Mouse (Mus musculus) lung, adult 2 months (tissue): ENCODE measurements around the gene Ibtk. TPM values are rescaled to one million over a fixed set of nuclear protein-coding genes. Genes with fewer than 3 reads are reported as not detected.
"Not testable (repeated sequence)": the region's sequence is repeated elsewhere in the genome, so short reads cannot be mapped to it uniquely, and the experiment has no call there.

Source experiments
- DNase-seq: peaks from one replicate; pipeline ENCODE4 v3.0.0; 2022
- H3K4me1 ChIP-seq: fragments of 200-500 bp; 2 replicates; pipeline ENCODE4 v1.6.1; 2011; ENCODE audit warnings: low read length; ENCODE audit not compliant: control insufficient read depth, insufficient read depth
- H3K4me3 ChIP-seq: fragments of 200-500 bp; replicated peaks from 2 replicates; pipeline ENCODE3; 2011; ENCODE audit warnings: low read depth, mild to moderate bottlenecking, control low read depth, low read length; ENCODE audit errors: extremely low read depth
- CTCF ChIP-seq: fragments of 200-500 bp; IDR thresholded peaks from 2 replicates; pipeline ENCODE4 v1.5.1; 2011; ENCODE audit warnings: mild to moderate bottlenecking, low read length, control low read depth; ENCODE audit not compliant: insufficient read depth
- POLR2A ChIP-seq: fragments of 200-500 bp; IDR thresholded peaks from 2 replicates; pipeline ENCODE4 v1.6.1; 2011; ENCODE audit warnings: low read depth, mild to moderate bottlenecking, control low read depth, low read length, borderline replicate concordance; ENCODE audit errors: extremely low read depth
- WGBS: fragments of 180-500 bp; shearing (Covaris S2); methylation state at CpG from one replicate; pipeline ENCODE4 v1.1.7; 2018; 5-methylcytosine and 5-hydroxymethylcytosine counted together
- polyA plus RNA-seq: library from polyadenylated mRNA; depleted of rRNA; stranded (reverse); fragments of >200 nt; gene quantifications from 2 replicates; pipeline ENCODE4 v1.2.3, GENCODE M21; 2012; rRNA removed

Ibtk gene
- 3.0 and 5.4 TPM in 2 replicates for polyA plus RNA-seq

GRCm38 (mm10) chr9:85749142-85749921 is at the start of gene Ibtk:
Ibtk (minus strand) TSS chr9:85749334.
- DNase-seq, result peak; percentile 99
- TF ChIP-seq POLR2A (peak; percentile 90; the same call in 1 of the 2 replicates), CTCF (0 out of 2 replicates have a peak, but pooled peaks have one; percentile 14)
- H3K4me1 ChIP-seq, result peaks cover 3% of the 10 kb centered on the region
- peak within 1 kb of the TSS; percentile 53 for H3K4me3 ChIP-seq
- under 1% methylated on average over 52 of the region's 52 CpGs for WGBS

GRCm38 (mm10) chr9:85791521-85791920 is 42.4 kb upstream of the Ibtk start:
- WGBS, result 92% methylated on average over 18 of the region's 18 CpGs
- not testable (repeated sequence) for H3K4me1 ChIP-seq, H3K4me3 ChIP-seq, DNase-seq

- peaks cover 5% of the 10 kb centered on the region; the same call in 1 of the 2 replicates for H3K4me1 ChIP-seq
- WGBS, result 87% methylated on average over 4 of the region's 4 CpGs
- TF ChIP-seq POLR2A, result no peak
- TF ChIP-seq CTCF, result no peak
- DNase-seq, result no peak
- no peak overlapping the region for H3K4me3 ChIP-seq
Measured at GRCm38 (mm10) chr9:85780249-85780648, 31.1 kb upstream of the Ibtk start.

- no peak for DNase-seq
Measured at GRCm38 (mm10) chr9:85779458-85779857, 30.3 kb upstream of the Ibtk start.

GRCm38 (mm10) chr9:85777544-85777943 is 28.4 kb upstream of the Ibtk start:
- TF ChIP-seq CTCF, result no peak
- TF ChIP-seq POLR2A, result no peak
- no peak overlapping the region for H3K4me3 ChIP-seq
- no peak for DNase-seq
- peaks cover 5% of the 10 kb centered on the region; the same call in 1 of the 2 replicates for H3K4me1 ChIP-seq
- WGBS, result 24% methylated on average over 6 of the region's 6 CpGs

More at GRCm38 (mm10) chr9:85779458-85779857, 30.3 kb upstream of the Ibtk start:
- Histone ChIP-seq H3K4me1 (peaks cover 5% of the 10 kb centered on the region; the same call in 1 of the 2 replicates), H3K4me3 (no peak overlapping the region)
- 14% methylated on average over 4 of the region's 4 CpGs for WGBS
- TF ChIP-seq POLR2A (no peak), CTCF (0 out of 2 replicates have a peak, but pooled peaks have one; percentile 3)

- Histone ChIP-seq H3K4me1 (0 out of 2 replicates have a peak, but pooled peaks cover 2% of the 10 kb centered on the region), H3K4me3 (no peak overlapping the region)
- TF ChIP-seq POLR2A, result no peak
- no peak for TF ChIP-seq CTCF
- DNase-seq, result no peak
- 72% methylated on average over 12 of the region's 12 CpGs for WGBS
Measured at GRCm38 (mm10) chr9:85772280-85772679, 23.1 kb upstream of the Ibtk start.

GRCm38 (mm10) chr9:85771454-85771853 is 22.3 kb upstream of the Ibtk start:
- TF ChIP-seq CTCF, result no peak
- H3K4me1 ChIP-seq, result 0 out of 2 replicates have a peak, but pooled peaks cover 2% of the 10 kb centered on the region
- H3K4me3 ChIP-seq, result no peak overlapping the region
- 73% methylated on average over 3 of the region's 3 CpGs for WGBS
- no peak for DNase-seq

GRCm38 (mm10) chr9:85770369-85770768 is 21.2 kb upstream of the Ibtk start:
- H3K4me1 ChIP-seq, result 0 out of 2 replicates have a peak, but pooled peaks cover 2% of the 10 kb centered on the region
- no peak overlapping the region for H3K4me3 ChIP-seq
- TF ChIP-seq CTCF (no peak), POLR2A (no peak)
- WGBS, result 89% methylated on average over 4 of the region's 4 CpGs
- DNase-seq, result no peak

- TF ChIP-seq CTCF (no peak), POLR2A (no peak)
- no peak for DNase-seq
- no peak overlapping the region for H3K4me3 ChIP-seq
- WGBS, result 25% methylated on average over 12 of the region's 12 CpGs
- H3K4me1 ChIP-seq, result 0 out of 2 replicates have a peak, but pooled peaks cover 2% of the 10 kb centered on the region
Measured at GRCm38 (mm10) chr9:85769057-85769789, 20.1 kb upstream of the Ibtk start.
